Mouse (Mus musculus) bone marrow macrophage, adult 2 months (primary cell): Measurements from ENCODE around the gene Pcbp1.

Experiments used
- CTCF ChIP-seq: IDR thresholded peaks from 2 replicates; pipeline ENCODE4 v1.5.1; 2012; ENCODE audit warnings: low read depth, mild to moderate bottlenecking, low read length, moderate library complexity
- POLR2A ChIP-seq: IDR thresholded peaks from 2 replicates; pipeline ENCODE4 v1.6.1; 2012; ENCODE audit warnings: mild to moderate bottlenecking, low read depth, low read length, borderline replicate concordance

GRCm38 (mm10) chr6:86568816-86569460, 42.8 kb upstream of the Pcbp1 start:
- TF ChIP-seq POLR2A (no peak), CTCF (no peak)
